In the genomic region with DNA sequence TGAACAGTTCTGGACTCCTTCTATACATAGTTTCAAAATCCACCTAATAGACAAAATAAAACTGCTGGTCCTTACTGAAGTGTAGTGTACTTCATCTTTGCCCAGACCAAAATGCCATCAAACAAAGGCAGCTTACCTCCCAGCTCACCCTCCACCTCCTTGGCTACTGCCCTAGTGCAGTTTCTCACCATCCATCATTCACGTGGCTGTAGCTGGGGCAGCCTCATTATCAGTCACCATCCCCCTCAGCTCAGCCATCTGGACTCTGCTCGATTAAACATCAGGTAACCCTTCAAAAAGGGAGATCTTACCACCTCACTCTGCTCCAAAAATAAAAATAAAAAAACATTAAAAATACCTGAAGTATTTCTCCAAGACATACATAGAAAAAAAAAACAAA, we compare ENCODE assay signal across 24 mouse cellular contexts.
DNase-seq lines count a peak whose midpoint lies in the region; ATAC-seq and TF ChIP-seq lines count a peak whose summit lies in the region.
"Had no signal": no experiment of that assay in that cellular context is flagged by ENCODE, and none has a peak within 500 bp of the region (broad histone marks: within the 10 kb centered on the region; RNA-seq: fewer than 3 reads in every experiment).

No protein-coding gene starts in this region.

- no peaks in the 10 kb centered on the region for H3K36me3 ChIP-seq in heart, embryonic 10.5 days
- no peaks in the 10 kb centered on the region for H3K36me3 ChIP-seq in liver, adult 2 months (ENCODE audit: control insufficient read depth, insufficient read depth, low read length)
- H3K36me3 ChIP-seq in liver, postnatal 0 days (replicated peaks; ENCODE audit: insufficient read depth, low read length), result no peaks in the 10 kb centered on the region
- no peaks in the 10 kb centered on the region for H3K36me3 ChIP-seq in forebrain, postnatal 0 days (ENCODE audit: insufficient read depth)
- H3K36me3 ChIP-seq: embryonic facial prominence, embryonic 15.5 days; heart, embryonic 15.5 days; hindbrain, embryonic 15.5 days had no signal

- ATAC-seq in liver, postnatal 0 days, result no peak
- no peak for ATAC-seq in forebrain, postnatal 0 days
- ATAC-seq: activated CD4-positive, CD25-positive, alpha-beta regulatory T cell, adult 4 months; Patski had no signal

- H3K27ac ChIP-seq in heart, embryonic 10.5 days, result no peak overlapping the region
- no peak overlapping the region for H3K27ac ChIP-seq in liver, adult 2 months (replicated peaks; ENCODE audit: insufficient read depth, low read depth, low read length)
- H3K27ac ChIP-seq in liver, postnatal 0 days (ENCODE audit: low read depth), result no peak overlapping the region
- H3K27ac ChIP-seq in forebrain, postnatal 0 days (ENCODE audit: low read depth, low read length), result 0 out of 2 replicates have a peak overlapping the region, but pooled peaks have one; percentile 4
- H3K27ac ChIP-seq: embryonic facial prominence, embryonic 15.5 days; gastrocnemius, adult 2 months; heart, embryonic 15.5 days; hindbrain, embryonic 15.5 days had no signal

- no peak overlapping the region for H3K9ac ChIP-seq in liver, adult 2 months (ENCODE audit: low read depth, low read length)
- no peak overlapping the region for H3K9ac ChIP-seq in liver, postnatal 0 days (replicated peaks)
- no peak overlapping the region for H3K9ac ChIP-seq in forebrain, postnatal 0 days
- H3K9ac ChIP-seq: embryonic facial prominence, embryonic 15.5 days; heart, embryonic 15.5 days; hindbrain, embryonic 15.5 days had no signal

- no peak for TF ChIP-seq CTCF in liver, adult 2 months (IDR thresholded peaks at IDR 0.05; ENCODE audit: low read depth, low read length)
- TF ChIP-seq CTCF in liver, postnatal 0 days (IDR thresholded peaks at IDR 0.05; ENCODE audit: low read depth), result no peak
- TF ChIP-seq CTCF in forebrain, postnatal 0 days (IDR thresholded peaks at IDR 0.05; ENCODE audit: low read depth), result no peak

- TF ChIP-seq EP300 in liver, postnatal 0 days (IDR thresholded peaks at IDR 0.05; ENCODE audit: low read depth), result no peak

- DNase-seq in embryo, embryonic 10 days (ENCODE audit: low spot score), result peak; percentile 6
- DNase-seq in embryo, embryonic 10.5 days (ENCODE audit: low spot score), result no peak
- peak; percentile 36 for DNase-seq in heart, adult 11 months
- DNase-seq in heart, embryonic 10.5 days (ENCODE audit: low spot score), result no peak
- peak; percentile 60 for DNase-seq in liver, adult 2 months (ENCODE audit: extremely low read depth, low read depth, low spot score)
- no peak for DNase-seq in liver, postnatal 0 days
- no peak for DNase-seq in forebrain, postnatal 0 days
- DNase-seq: adrenal gland, postnatal 14 days; cerebellum, adult 2 months; embryo, embryonic 11 days; gastrocnemius, adult 2 months; gastrocnemius, postnatal 36 days; heart, adult 18-20 months; heart, postnatal 14 days; kidney, adult 11 months; kidney, adult 9 months had no signal

- no peaks in the 10 kb centered on the region for H3K4me1 ChIP-seq in heart, embryonic 10.5 days
- no peaks in the 10 kb centered on the region for H3K4me1 ChIP-seq in liver, adult 2 months (ENCODE audit: control insufficient read depth, insufficient read depth, low read length)
- H3K4me1 ChIP-seq in liver, postnatal 0 days (ENCODE audit: insufficient read depth), result no peaks in the 10 kb centered on the region
- H3K4me1 ChIP-seq in forebrain, postnatal 0 days (ENCODE audit: insufficient read depth), result peaks cover 4% of the 10 kb centered on the region; the same call in 1 of the 2 replicates
- H3K4me1 ChIP-seq: embryonic facial prominence, embryonic 15.5 days; heart, embryonic 15.5 days; hindbrain, embryonic 15.5 days had no signal

- no peak overlapping the region for H3K4me3 ChIP-seq in heart, embryonic 10.5 days
- H3K4me3 ChIP-seq in liver, adult 2 months (ENCODE audit: insufficient read depth, low read depth, low read length), result no peak overlapping the region
- H3K4me3 ChIP-seq in liver, postnatal 0 days (ENCODE audit: low read depth, low read length), result no peak overlapping the region
- H3K4me3 ChIP-seq in forebrain, postnatal 0 days (ENCODE audit: low read depth, low read length), result no peak overlapping the region
- H3K4me3 ChIP-seq: embryonic facial prominence, embryonic 15.5 days; erythroblast, embryonic 14.5 days; gastrocnemius, adult 2 months; heart, embryonic 15.5 days; hindbrain, embryonic 15.5 days had no signal

- H3K4me2 ChIP-seq in liver, postnatal 0 days (ENCODE audit: low read depth, low read length), result no peak overlapping the region
- H3K4me2 ChIP-seq in forebrain, postnatal 0 days (ENCODE audit: low read depth), result no peak overlapping the region
- H3K4me2 ChIP-seq: embryonic facial prominence, embryonic 15.5 days; heart, embryonic 11.5 days; heart, embryonic 15.5 days; hindbrain, embryonic 15.5 days had no signal

- no peak for TF ChIP-seq POLR2A in liver, adult 2 months (IDR thresholded peaks at IDR 0.05; ENCODE audit: extremely low read depth, insufficient read depth, low read length)

- no peaks in the 10 kb centered on the region for H3K79me2 ChIP-seq in liver, adult 2 months (ENCODE audit: control insufficient read depth, insufficient read depth, low read length)

- WGBS in heart, embryonic 10.5 days, result 32% methylated on average over 2 of the region's 2 CpGs
- 19% methylated on average over 2 of the region's 2 CpGs for WGBS in liver, adult 2 months
- WGBS in liver, postnatal 0 days (ENCODE audit: insufficient replicate concordance), result 22% methylated on average over 2 of the region's 2 CpGs
- 33% methylated on average over 2 of the region's 2 CpGs for WGBS in forebrain, postnatal 0 days

- H3K27me3 ChIP-seq in heart, embryonic 10.5 days (ENCODE audit: insufficient read depth, poor library complexity, severe bottlenecking), result no peaks in the 10 kb centered on the region
- H3K27me3 ChIP-seq in liver, adult 2 months (ENCODE audit: control insufficient read depth, insufficient read depth, low read length), result no peaks in the 10 kb centered on the region
- no peaks in the 10 kb centered on the region for H3K27me3 ChIP-seq in liver, postnatal 0 days (ENCODE audit: insufficient read depth, low read length)
- no peaks in the 10 kb centered on the region for H3K27me3 ChIP-seq in forebrain, postnatal 0 days (ENCODE audit: insufficient read depth, low read length)
- H3K27me3 ChIP-seq: CH12.LX; embryonic facial prominence, embryonic 15.5 days; heart, embryonic 15.5 days; hindbrain, embryonic 15.5 days; Patski had no signal

- no peaks in the 10 kb centered on the region for H3K9me3 ChIP-seq in heart, embryonic 10.5 days
- no peaks in the 10 kb centered on the region for H3K9me3 ChIP-seq in liver, postnatal 0 days (ENCODE audit: low read length)
- H3K9me3 ChIP-seq in forebrain, postnatal 0 days (ENCODE audit: low read length), result no peaks in the 10 kb centered on the region
- H3K9me3 ChIP-seq: embryonic facial prominence, embryonic 15.5 days; heart, embryonic 15.5 days; hindbrain, embryonic 15.5 days had no signal

Comparison
In these comparisons a context has a peak if more than half of its experiments do, and no peak if none do; other contexts are left out.
1. DNase-seq: peak in embryo, embryonic 10 days (single experiment), heart, adult 11 months (single experiment) and liver, adult 2 months (single experiment); none in embryo, embryonic 10.5 days (single experiment), heart, embryonic 10.5 days (single experiment), liver, postnatal 0 days (single experiment) and forebrain, postnatal 0 days (single experiment).